Mouse (Mus musculus) regulatory T cell (primary cell): Measurements from ENCODE around the gene A630095E13Rik.
"Not testable (repeated sequence)": the region's sequence is repeated elsewhere in the genome, so short reads cannot be mapped to it uniquely, and the experiment has no call there.

Source experiments
- in situ Hi-C: fragments of 300-600 bp; cut with MboI, MseI; formaldehyde crosslinking; loops from one replicate; pipeline ENCODE4 v1.15.1; 2025; ENCODE audit warnings: high pct_unique_total_duplicates

Gene A630095E13Rik

DNA sequence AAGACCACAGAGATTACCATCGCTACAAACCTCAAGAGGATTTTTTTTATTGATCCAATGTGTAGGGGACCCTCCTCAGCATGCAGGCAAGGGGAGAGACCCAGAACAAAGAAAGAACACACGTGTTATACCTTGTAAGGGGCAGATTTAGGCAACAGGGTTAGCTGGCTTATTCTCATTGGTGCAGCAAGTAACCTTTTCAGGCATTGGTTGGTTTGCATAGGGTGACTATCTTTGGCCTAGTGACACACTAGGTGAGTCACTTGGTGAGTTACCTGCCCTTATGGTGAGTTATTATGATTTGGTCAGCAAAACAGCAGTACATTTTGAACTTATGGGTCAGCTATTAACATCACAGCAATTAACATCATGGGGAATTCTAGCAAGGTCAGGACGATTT, at the start of gene A630095E13Rik:
Gene A630095E13Rik, minus strand, starts transcription at position 101 of the 400 bp plus-strand sequence.
- in situ Hi-C loops, result not testable (repeated sequence)

DNA sequence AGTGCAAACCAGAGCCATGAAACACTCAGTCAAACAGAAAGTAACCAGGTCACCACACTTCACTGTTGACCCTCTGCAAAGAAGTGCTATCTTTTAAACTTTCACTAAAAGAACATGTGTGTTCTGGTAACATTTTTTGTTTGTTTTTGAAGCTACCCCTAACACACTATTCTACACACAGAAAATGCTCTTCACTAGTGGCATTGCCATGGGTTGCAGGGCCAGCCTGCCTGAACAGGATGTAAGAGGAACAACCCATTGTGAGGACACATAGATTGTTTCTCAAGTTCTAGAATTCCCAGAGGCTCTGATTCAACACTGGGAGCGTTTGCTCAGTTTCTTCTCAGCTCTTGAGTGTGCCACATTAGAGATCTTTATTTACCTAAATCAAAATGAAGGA, 49.7 kb upstream of the A630095E13Rik start, which contains the start of gene Acrv1:
Gene Acrv1, plus strand, starts transcription at position 301 of the 400 bp plus-strand sequence.
- in situ Hi-C loops, result loop anchor here (25.0 kb wide), 1 partner anchor 1106 kb away; no protein-coding TSS in a partner anchor

DNA sequence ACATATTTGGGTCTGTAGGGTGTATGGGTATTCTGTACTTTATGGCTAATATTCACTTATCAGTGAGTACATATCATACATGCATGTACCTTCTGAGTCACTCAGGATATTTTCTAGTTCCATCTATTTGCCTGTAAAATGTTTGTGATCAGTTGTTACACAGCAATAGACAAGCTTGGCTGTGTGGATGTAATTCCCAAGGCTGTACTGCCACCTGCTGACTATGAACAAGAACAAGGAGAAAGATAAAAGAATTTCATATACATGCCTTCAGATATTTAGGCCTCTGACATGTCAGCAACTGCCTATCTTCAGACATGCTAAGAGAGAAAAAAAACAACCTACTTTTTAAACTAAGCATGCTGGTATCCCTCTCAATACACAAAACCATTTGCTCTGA, 44.2 kb upstream of the A630095E13Rik start:
- in situ Hi-C loops, result loop anchor here (25.0 kb wide), 1 partner anchor 1100 kb away; no protein-coding TSS in a partner anchor

DNA sequence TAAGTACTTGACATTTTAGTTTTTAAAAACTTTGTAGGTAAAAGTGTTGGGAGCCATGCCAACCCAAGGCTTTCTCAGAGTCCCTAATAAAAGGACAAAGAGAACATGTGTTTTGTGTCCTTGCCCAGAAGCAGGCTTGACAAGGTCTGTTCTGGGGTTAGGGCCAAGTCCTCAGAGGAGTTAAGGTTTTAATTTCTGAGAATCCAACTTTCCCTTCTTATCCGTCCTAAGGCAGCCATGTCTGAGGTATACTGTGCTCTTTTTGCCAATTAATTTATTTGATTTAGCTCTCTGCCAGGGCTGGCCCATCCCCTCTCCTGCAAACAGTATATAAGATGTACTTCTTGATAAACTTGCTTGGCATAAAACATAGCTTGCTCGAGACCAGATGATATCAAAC, 38.2 kb upstream of the A630095E13Rik start:
- in situ Hi-C loops, result loop anchor here (25.0 kb wide), 1 partner anchor 1094 kb away; no protein-coding TSS in a partner anchor
